Mouse (Mus musculus): Measurements from ENCODE around the gene Klf13. TPM values are rescaled to one million over a fixed set of nuclear protein-coding genes. Genes with fewer than 3 reads are reported as not detected.

Gene Klf13
- total RNA-seq, 2 experiments from 2014 or later: 43.8 to 63.8 TPM

DNA sequence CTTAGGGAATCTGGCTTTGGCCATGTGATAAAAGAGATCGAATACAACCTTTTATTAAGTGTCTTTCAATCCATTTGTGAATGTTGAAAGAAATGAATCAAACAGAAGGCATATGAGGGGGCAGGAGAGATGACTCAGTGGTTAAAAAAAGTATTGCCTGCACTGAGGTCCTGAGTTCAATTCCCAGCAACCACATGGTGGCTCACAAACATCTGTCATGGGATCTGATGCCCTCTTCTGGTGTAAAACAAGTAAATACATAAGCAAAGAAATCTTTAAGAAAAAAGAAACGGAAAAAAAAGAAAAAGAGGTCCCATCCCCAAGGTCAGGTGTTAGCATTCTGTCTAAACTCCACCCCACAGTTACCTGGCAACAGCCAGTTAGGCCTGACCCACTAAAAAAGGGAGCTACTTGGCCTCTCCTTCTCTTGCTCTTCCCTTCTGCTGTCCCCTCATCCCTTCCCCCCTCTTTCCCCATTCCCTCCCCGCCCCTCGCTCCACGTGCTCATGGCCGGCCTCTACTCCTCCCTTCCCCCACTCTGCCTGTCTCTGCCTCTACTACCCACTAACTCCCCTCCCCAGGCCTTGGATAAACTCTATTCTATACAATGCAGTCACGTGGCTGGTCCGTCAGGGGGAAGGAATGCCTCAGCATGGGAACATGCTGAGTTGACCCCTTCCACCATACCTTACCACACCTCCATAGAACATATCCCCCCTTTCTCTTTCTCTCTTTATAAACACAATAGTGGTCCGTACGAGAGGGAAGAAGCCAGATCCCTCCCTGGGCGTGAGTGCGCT, 25.6 kb downstream of the Klf13 start:
- intact Hi-C loops (cut with DNase I): loop anchor here (1.0 kb wide), 1 partner anchor 16 kb away; no protein-coding TSS in a partner anchor
- DNase-seq (ENCODE audit: low spot score): no peak

- DNase-seq (ENCODE audit: low spot score): peak; percentile 71
- intact Hi-C loops (cut with DNase I): loop anchor here (1.0 kb wide), 1 partner anchor 15 kb away; no protein-coding TSS in a partner anchor
Observed at GRCm38 (mm10) chr7:63912234-63912810, 26.4 kb downstream of the Klf13 start.

DNA sequence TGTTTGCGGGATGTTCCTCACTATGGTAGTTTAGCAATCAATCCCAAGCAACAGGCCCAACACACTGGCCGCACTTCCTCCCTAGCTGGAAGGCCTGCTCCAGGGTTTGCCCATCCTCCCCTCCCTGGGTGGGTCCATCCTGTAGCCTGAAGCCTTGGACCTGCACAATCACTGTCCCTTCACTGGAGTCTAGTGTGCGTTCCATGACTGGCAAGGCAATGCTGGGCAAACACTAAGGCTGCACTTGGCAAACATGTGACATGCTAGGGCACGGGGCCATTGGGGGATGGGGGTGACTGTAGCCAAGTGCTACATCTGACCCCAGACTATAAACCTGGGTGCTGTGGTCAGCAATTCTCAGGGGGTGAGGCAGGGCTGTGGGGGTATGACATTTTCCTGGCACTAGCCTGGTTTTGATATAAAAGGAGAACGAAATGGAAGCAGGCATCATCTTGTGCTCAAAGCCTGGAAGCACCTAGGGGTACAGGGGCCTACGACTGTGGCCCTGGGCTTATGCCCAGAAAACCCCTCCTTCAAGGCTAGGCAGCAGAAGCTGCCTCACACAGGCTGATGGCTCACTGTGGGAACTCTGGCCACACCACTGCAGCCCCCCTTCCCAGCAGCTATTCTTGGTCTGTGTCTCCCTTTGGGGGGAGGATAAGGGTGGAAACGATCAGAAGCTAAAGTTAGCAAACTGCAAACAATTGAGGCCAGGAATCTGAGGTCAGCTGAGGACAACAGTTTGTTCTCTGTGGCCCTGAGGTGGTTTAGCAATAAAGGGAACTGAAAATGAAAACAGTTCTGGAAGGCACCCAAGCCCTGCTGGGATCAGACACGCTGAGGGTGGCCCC, 27.1 kb downstream of the Klf13 start:
- intact Hi-C loops (cut with DNase I): loop anchor here (1.0 to 2.0 kb wide), 2 partner anchors 14 to 25 kb away; no protein-coding TSS in a partner anchor
- peak; percentile 86 for DNase-seq (ENCODE audit: low spot score)

DNA sequence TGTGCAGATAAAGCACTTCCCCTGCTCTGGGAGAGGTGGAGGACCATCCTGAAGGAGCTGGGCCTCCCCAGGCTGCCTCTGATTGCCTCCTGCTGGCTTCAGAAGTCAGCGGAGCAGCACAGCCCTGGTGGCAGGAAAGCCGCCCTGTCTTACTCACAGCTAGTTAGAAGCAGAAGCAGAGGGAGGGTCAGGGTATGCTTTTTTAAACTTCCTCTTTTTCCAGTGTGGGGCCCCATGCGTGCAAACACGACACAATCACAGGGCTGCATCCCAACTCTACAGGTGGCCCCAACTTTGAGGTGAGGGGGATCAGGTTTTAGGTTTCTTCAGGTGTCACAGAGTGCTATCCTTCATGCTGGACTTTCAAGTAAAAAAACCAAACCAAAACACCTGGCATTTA, 27.8 kb downstream of the Klf13 start:
- intact Hi-C loops (cut with DNase I): loop anchor here (2.0 kb wide), 1 partner anchor 26 kb away; no protein-coding TSS in a partner anchor

GRCm38 (mm10) chr7:63910225-63910624, 28.5 kb downstream of the Klf13 start:
- intact Hi-C loops (cut with DNase I): loop anchor here (2.0 kb wide), 1 partner anchor 27 kb away; no protein-coding TSS in a partner anchor
- DNase-seq (ENCODE audit: low spot score): no peak

More for the DNA sequence above, 27.8 kb downstream of the Klf13 start:
- no peak for DNase-seq (ENCODE audit: low spot score)

- DNase-seq (ENCODE audit: low spot score): no peak
- intact Hi-C loops (cut with DNase I): no loop called here
Observed at GRCm38 (mm10) chr7:63908496-63909285, 30.0 kb downstream of the Klf13 start.

- no peak for DNase-seq (ENCODE audit: low spot score)
Observed at GRCm38 (mm10) chr7:63907778-63908495, 30.8 kb downstream of the Klf13 start.

DNA sequence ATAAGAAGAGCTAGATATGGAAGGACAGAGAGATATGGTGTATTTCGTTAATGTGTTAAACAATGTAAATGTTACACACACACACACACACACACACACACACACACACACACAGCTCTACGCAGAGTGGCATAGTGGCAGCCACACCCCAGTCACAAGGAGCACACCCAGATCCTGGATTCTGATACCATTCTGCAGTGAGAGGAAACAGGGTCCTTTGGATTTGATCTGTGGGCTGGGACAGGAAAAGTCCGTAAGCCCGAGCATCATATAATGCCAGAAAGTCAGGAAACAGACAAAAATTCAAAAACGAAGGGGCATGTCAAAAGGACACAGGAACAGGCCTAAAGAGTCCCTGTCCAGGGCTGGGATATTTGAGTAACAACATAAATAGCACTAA, 33.1 kb downstream of the Klf13 start:
- intact Hi-C loops (cut with DNase I): no loop called here
- no peak for DNase-seq (ENCODE audit: low spot score)

More at GRCm38 (mm10) chr7:63907778-63908495, 30.8 kb downstream of the Klf13 start:
- intact Hi-C loops (cut with DNase I): no loop called here

- intact Hi-C loops (cut with DNase I): no loop called here
- peak; percentile 71 for DNase-seq (ENCODE audit: low spot score)
Observed at GRCm38 (mm10) chr7:63905190-63905589, 33.5 kb downstream of the Klf13 start.

DNA sequence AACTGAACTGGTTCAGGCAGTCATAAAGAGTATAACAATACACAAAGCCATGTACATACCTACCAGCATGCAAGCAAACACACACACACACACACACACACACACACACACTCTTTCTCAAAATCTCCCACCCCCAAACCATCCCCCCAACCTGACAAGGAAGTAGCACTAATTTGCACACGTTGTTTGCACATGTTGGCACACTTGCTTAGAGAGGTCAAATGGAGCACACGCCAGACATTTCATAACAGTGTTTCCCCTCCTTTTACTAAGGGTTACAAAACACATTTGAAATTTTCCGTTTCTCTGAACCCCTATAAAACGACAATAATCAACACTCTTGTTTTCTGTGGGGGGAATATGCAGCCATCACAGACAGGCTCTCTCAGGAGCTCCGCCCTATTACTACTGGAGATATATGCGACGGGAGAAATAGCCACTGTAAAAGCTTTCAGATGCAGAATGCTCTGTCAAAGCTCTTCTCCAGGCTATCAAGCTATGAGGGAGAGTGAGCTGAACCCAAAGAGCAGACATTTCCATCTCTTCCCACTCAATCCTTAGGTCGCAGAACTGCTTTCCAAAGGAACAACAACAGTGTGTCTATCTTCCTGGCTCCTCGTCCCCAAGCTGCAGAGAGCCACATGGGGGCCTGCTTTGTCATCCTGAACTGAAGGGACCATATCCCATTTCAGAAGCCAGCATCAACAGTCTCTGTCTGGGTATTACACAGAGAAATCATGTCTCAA, 34.9 kb downstream of the Klf13 start:
- intact Hi-C loops (cut with DNase I): no loop called here
- no peak for DNase-seq (ENCODE audit: low spot score)

DNA sequence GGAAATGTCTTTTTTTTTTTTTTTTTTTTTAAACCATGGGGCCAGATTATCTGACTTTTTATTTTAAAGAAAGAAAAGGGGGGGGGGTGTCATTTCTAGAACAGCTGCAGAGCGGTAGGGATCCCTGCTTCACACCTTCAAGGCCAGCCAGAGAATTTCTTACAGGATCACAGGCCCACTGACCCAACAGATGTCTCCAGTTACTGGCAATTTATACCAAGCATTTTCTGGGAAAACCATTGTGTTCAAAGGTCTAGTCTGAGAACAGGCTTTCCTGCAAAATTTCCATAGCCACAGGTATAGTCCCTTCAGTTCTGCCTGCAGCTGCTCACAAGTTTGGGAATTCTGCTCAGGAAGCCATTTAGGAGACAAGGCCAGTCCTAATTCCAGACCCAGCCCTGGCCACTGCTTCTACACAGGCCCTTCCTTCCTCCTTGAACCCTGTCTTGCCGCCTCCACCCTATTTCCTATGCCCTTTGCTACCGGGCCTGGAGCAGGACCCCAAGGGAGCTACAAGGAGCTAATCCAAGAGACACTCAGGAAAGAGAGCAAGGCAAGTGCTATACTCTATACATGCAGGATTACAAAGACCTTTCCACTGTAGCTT, 36.0 kb downstream of the Klf13 start:
- intact Hi-C loops (cut with DNase I): no loop called here
- no peak for DNase-seq (ENCODE audit: low spot score)

DNA sequence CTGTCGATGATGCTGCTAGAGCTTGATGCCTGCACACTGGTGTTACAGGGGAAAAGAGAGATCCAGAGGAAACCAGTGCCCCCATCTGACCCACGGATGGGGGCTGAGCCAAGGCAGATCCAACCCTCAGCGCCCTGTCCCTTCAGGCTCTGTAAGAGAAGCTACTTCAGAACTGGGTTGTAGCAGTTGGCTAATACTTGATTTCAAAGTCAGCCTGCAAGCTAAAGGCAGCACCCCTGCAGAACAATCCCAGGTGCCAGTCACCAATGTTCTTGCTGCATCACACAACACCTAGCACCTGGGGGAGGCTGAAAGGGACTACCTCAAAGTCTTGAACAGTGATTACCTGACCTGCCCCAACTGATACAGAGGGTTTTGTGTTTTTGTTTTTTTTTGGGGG, 36.8 kb downstream of the Klf13 start:
- intact Hi-C loops (cut with DNase I): no loop called here
- no peak for DNase-seq (ENCODE audit: low spot score)

- no peak for DNase-seq (ENCODE audit: low spot score)
- intact Hi-C loops (cut with DNase I): no loop called here
Observed at GRCm38 (mm10) chr7:63901346-63901745, 37.4 kb downstream of the Klf13 start.

- no peak for DNase-seq (ENCODE audit: low spot score)
- intact Hi-C loops (cut with DNase I): no loop called here
Observed at GRCm38 (mm10) chr7:63900411-63900810, 38.3 kb downstream of the Klf13 start.

- intact Hi-C loops (cut with DNase I): no loop called here
Observed at GRCm38 (mm10) chr7:63899925-63900324, 38.8 kb downstream of the Klf13 start.

DNA sequence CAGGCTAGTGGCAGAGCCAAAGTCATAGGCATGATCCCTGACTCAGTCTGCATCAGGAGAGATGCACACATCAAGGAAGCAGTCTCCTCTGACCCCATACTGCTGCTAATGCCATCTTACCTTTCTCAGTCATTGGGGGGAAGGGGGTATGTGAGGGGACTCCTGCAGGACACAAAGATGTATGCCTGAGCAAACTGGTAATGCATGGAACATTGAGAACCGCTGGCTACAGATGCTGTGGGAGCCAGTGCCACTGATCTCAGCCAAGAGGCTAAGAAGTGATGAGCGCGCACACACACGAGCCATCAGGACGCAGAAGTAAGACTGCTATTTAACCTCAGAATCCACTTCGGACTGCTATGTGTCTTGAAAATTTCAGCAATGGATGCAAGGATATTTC, 40.5 kb downstream of the Klf13 start:
- intact Hi-C loops (cut with DNase I): no loop called here
- DNase-seq (ENCODE audit: low spot score): no peak

More at GRCm38 (mm10) chr7:63899925-63900324, 38.8 kb downstream of the Klf13 start:
- DNase-seq (ENCODE audit: low spot score): no peak

DNA sequence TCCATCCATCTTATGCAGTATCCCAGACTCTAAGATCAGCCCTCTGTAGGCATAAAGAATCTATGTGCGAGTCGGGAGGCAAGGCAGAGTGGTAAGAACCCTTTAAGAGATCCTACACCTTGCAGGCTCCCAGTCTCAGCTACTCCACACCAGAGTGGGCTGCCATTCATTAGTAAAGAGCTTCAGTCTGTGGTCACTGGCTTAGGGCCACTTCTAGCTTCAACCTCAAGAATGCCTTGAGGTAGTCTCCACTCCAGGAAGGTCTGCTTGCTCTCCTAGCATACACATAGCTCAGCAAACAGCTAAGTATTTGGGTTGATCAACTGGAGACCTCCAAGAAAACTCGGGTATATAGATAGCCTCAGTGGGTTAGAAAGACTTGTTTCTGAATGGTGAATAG, 41.1 kb downstream of the Klf13 start:
- intact Hi-C loops (cut with DNase I): loop anchor here (1.0 to 2.0 kb wide), 3 partner anchors 15 to 43 kb away; no protein-coding TSS in a partner anchor
- DNase-seq (ENCODE audit: low spot score): no peak
